Mouse (Mus musculus): ENCODE results near the gene Morc2a. TPM values are rescaled to one million over a fixed set of nuclear protein-coding genes. Genes with fewer than 3 reads are reported as not detected.
"Not testable (repeated sequence)": the region's sequence is repeated elsewhere in the genome, so short reads cannot be mapped to it uniquely, and the experiment has no call there.

Morc2a gene
- polyA plus RNA-seq (2015; fragmentation: Nextera tagmentation; extraction: Ambion mirVana), result 32.1 and 33.5 TPM in 2 replicates

- H3K4me3 ChIP-seq, result peak within 1 kb of the TSS; percentile 94
- ATAC-seq (ENCODE audit: low FRiP score, low read depth), result peak; percentile 99
- peaks cover 7% of the 10 kb centered on the region for H3K9me3 ChIP-seq
- no peaks in the 10 kb centered on the region for H3K27me3 ChIP-seq
- 1% methylated on average over 80 of the region's 81 CpGs for WGBS
- H3K9ac ChIP-seq, result peak within 1 kb of the TSS; percentile 98
- peak within 1 kb of the TSS; percentile 94 for H3K27ac ChIP-seq (replicated peaks)
- H3K4me1 ChIP-seq (replicated peaks), result peaks cover 31% of the 10 kb centered on the region
- H3K36me3 ChIP-seq, result peaks cover 31% of the 10 kb centered on the region
- peak within 1 kb of the TSS; percentile 78 for H3K4me2 ChIP-seq
Observed at GRCm38 (mm10) chr11:3648964-3649841, at the start of gene Morc2a. Gene Morc2a (plus strand): TSS chr11:3649191.

DNA sequence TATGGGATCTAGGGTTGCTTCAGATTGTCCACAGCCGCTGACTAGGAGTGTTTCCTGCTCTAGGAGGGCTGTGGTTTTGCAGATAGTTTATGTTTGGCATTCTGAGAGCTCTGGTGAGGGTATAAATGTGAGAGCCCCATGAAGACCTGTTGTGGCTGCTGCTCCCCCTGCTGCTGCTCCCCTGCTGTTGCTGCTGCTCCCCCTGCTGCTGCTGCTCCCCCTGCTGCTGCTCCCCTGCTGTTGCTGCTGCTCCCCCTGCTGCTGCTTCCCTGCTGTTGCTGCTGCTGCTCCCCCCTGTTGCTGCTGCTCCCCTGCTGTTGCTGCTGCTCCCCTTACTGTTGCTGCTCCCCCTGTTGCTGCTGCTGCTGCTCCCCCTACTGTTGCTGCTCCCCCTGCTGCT, 47.0 kb upstream of the Morc2a start:
- H3K9me3 ChIP-seq; H3K4me3 ChIP-seq; ATAC-seq (ENCODE audit: low FRiP score, low read depth); H3K27ac ChIP-seq (replicated peaks); H3K9ac ChIP-seq; H3K27me3 ChIP-seq; H3K4me2 ChIP-seq; H3K36me3 ChIP-seq; H3K4me1 ChIP-seq (replicated peaks): not testable (repeated sequence)
- 63% methylated on average over 1 of the region's 1 CpGs for WGBS

DNA sequence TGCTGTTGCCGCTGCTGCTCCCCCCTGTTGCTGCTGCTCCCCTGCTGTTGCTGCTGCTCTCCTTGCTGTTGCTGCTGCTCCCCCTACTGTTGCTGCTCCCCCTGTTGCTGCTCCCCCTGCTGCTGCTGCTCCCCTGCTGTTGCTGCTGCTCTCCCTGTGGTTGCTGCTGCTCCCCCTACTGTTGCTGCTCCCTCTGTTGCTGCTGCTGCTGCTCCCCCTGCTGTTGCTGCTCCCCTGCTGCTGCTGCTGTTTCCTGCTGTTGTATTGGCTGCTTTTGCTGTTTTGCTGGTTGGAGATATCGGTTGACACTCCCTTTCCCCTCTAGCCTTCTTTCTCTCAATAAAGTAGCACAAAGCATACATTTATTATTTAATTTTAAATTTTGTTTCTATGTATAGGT, 46.3 kb upstream of the Morc2a start:
- H3K36me3 ChIP-seq; H3K4me3 ChIP-seq; H3K9me3 ChIP-seq; H3K4me2 ChIP-seq; ATAC-seq (ENCODE audit: low FRiP score, low read depth); H3K4me1 ChIP-seq (replicated peaks); H3K27ac ChIP-seq (replicated peaks); H3K9ac ChIP-seq; H3K27me3 ChIP-seq: not testable (repeated sequence)
- 63% methylated on average over 2 of the region's 2 CpGs for WGBS

- Histone ChIP-seq H3K4me1 (replicated peaks) (no peaks in the 10 kb centered on the region), H3K4me3 (no peak overlapping the region), H3K9ac (no peak overlapping the region), H3K27ac (replicated peaks) (no peak overlapping the region), H3K27me3 (no peaks in the 10 kb centered on the region), H3K36me3 (no peaks in the 10 kb centered on the region), H3K4me2 (no peak overlapping the region), H3K9me3 (no peaks in the 10 kb centered on the region)
- 86% methylated on average over 5 of the region's 5 CpGs for WGBS
- ATAC-seq (ENCODE audit: low FRiP score, low read depth), result no peak
Observed at GRCm38 (mm10) chr11:3606456-3606855, 42.5 kb upstream of the Morc2a start.

GRCm38 (mm10) chr11:3615576-3615975, 33.4 kb upstream of the Morc2a start:
- Histone ChIP-seq H3K4me1 (replicated peaks) (no peaks in the 10 kb centered on the region), H3K27me3 (no peaks in the 10 kb centered on the region), H3K4me3 (no peak overlapping the region), H3K36me3 (no peaks in the 10 kb centered on the region), H3K4me2 (no peak overlapping the region), H3K27ac (replicated peaks) (no peak overlapping the region), H3K9ac (no peak overlapping the region), H3K9me3 (no peaks in the 10 kb centered on the region)
- no peak for ATAC-seq (ENCODE audit: low FRiP score, low read depth)
- 87% methylated on average over 4 of the region's 4 CpGs for WGBS

GRCm38 (mm10) chr11:3622826-3623225, 26.2 kb upstream of the Morc2a start:
- H3K4me1 ChIP-seq (replicated peaks), result no peaks in the 10 kb centered on the region
- no peaks in the 10 kb centered on the region for H3K27me3 ChIP-seq
- 87% methylated on average over 5 of the region's 5 CpGs for WGBS
- H3K27ac ChIP-seq (replicated peaks), result no peak overlapping the region
- no peaks in the 10 kb centered on the region for H3K36me3 ChIP-seq
- H3K9me3 ChIP-seq, result no peaks in the 10 kb centered on the region; the same call in 1 of the 2 replicates
- ATAC-seq (ENCODE audit: low FRiP score, low read depth), result no peak
- no peak overlapping the region for H3K4me3 ChIP-seq
- no peak overlapping the region for H3K4me2 ChIP-seq
- no peak overlapping the region for H3K9ac ChIP-seq

- H3K36me3 ChIP-seq, result no peaks in the 10 kb centered on the region
- no peaks in the 10 kb centered on the region; the same call in 1 of the 2 replicates for H3K9me3 ChIP-seq
- H3K27me3 ChIP-seq, result 0 out of 2 replicates have a peak, but pooled peaks cover 7% of the 10 kb centered on the region
- no peak for ATAC-seq (ENCODE audit: low FRiP score, low read depth)
- H3K4me3 ChIP-seq, result no peak overlapping the region
- 88% methylated on average over 4 of the region's 4 CpGs for WGBS
- H3K4me1 ChIP-seq (replicated peaks), result peaks cover 8% of the 10 kb centered on the region
- H3K4me2 ChIP-seq, result no peak overlapping the region
- no peak overlapping the region for H3K9ac ChIP-seq
- no peak overlapping the region for H3K27ac ChIP-seq (replicated peaks)
Observed at GRCm38 (mm10) chr11:3624391-3625027, 24.5 kb upstream of the Morc2a start.

- Histone ChIP-seq H3K27ac (replicated peaks) (no peak overlapping the region), H3K9ac (peak overlapping the region; percentile 32), H3K4me2 (peak overlapping the region; percentile 81), H3K4me1 (replicated peaks) (peaks cover 9% of the 10 kb centered on the region), H3K4me3 (peak overlapping the region; percentile 45), H3K27me3 (0 out of 2 replicates have a peak, but pooled peaks cover 10% of the 10 kb centered on the region), H3K36me3 (no peaks in the 10 kb centered on the region), H3K9me3 (no peaks in the 10 kb centered on the region; the same call in 1 of the 2 replicates)
- 2% methylated on average over 32 of the region's 32 CpGs for WGBS
- peak; percentile 63; the same call in 1 of the 2 replicates for ATAC-seq (ENCODE audit: low FRiP score, low read depth)
Observed at GRCm38 (mm10) chr11:3628999-3629491, 19.9 kb upstream of the Morc2a start.

GRCm38 (mm10) chr11:3633269-3633668, 15.7 kb upstream of the Morc2a start:
- not testable (repeated sequence) for H3K9me3 ChIP-seq; H3K4me2 ChIP-seq; H3K36me3 ChIP-seq; ATAC-seq (ENCODE audit: low FRiP score, low read depth); H3K27me3 ChIP-seq; H3K4me3 ChIP-seq; H3K27ac ChIP-seq (replicated peaks); H3K9ac ChIP-seq; H3K4me1 ChIP-seq (replicated peaks)
- 88% methylated on average over 8 of the region's 8 CpGs for WGBS

GRCm38 (mm10) chr11:3647688-3648087, 1.3 kb upstream of the Morc2a start:
- H3K27ac ChIP-seq (replicated peaks), result no peak overlapping the region
- H3K4me1 ChIP-seq (replicated peaks), result peaks cover 31% of the 10 kb centered on the region
- no peak for ATAC-seq (ENCODE audit: low FRiP score, low read depth)
- peak overlapping the region; percentile 78 for H3K4me2 ChIP-seq
- peak overlapping the region; percentile 94 for H3K4me3 ChIP-seq
- no peak overlapping the region; the same call in 1 of the 2 replicates for H3K9ac ChIP-seq
- H3K9me3 ChIP-seq, result peaks cover 17% of the 10 kb centered on the region
- H3K36me3 ChIP-seq, result peaks cover 42% of the 10 kb centered on the region
- 86% methylated on average over 5 of the region's 5 CpGs for WGBS
- no peaks in the 10 kb centered on the region for H3K27me3 ChIP-seq

DNA sequence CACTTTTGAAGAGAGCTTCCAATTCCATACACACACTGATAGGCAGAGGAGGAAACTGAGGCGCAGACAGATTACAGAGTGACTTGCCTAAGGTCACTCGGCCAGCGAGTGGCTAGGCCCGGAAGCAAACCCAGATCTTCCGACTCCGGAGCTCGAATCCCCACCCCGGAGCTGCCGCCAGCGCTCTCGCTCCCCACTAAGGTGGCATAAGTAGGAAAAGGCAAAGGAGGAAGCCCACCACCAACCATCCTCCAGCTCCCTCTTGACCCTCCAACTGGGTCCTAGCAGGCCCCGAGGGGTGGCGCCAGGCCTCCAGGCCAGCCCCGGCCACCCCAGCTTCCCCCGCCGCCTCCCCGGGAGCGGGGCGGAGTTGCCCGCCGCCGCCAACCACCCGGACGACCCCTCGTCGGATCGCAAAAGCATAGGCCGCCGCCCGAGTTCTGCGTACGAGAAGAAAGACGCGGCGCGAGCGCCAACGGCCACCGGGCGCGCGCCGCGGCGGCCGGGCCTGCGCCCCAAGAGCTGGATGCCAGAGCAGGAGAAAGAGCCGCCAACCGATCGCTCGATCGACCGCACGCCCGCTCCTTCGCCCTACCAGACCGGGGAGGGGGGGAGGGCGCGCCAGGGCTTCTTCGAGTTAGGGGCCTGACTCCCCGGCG, 557 bp upstream of the Morc2a start:
- H3K9ac ChIP-seq, result peak overlapping the region; percentile 98
- H3K4me2 ChIP-seq, result peak overlapping the region; percentile 78
- H3K4me3 ChIP-seq, result peak overlapping the region; percentile 94
- H3K27me3 ChIP-seq, result no peaks in the 10 kb centered on the region
- ATAC-seq (ENCODE audit: low FRiP score, low read depth), result peak; percentile 23
- peak overlapping the region; percentile 94 for H3K27ac ChIP-seq (replicated peaks)
- peaks cover 36% of the 10 kb centered on the region for H3K36me3 ChIP-seq
- H3K9me3 ChIP-seq, result peaks cover 12% of the 10 kb centered on the region
- WGBS, result 1% methylated on average over 55 of the region's 62 CpGs
- H3K4me1 ChIP-seq (replicated peaks), result peaks cover 31% of the 10 kb centered on the region

Data from hindbrain, embryonic 15.5 days (tissue).